Mouse (Mus musculus) lung, postnatal 36 days (tissue): ENCODE results near the gene Fbf1.
A peak's percentile ranks its signal among the peaks of the same experiment; 100 is the strongest.
"Not testable (repeated sequence)": the region's sequence is repeated elsewhere in the genome, so short reads cannot be mapped to it uniquely, and the experiment has no call there.

Experiments
- DNase-seq: peaks from one replicate; pipeline ENCODE4 v3.0.0; 2022; ENCODE audit warnings: mixed read lengths

The Fbf1 gene

GRCm38 (mm10) chr11:116106963-116107776 is 60.8 kb downstream of the Fbf1 start:
- no peak for DNase-seq

GRCm38 (mm10) chr11:116106154-116106962 is 61.6 kb downstream of the Fbf1 start:
- DNase-seq, result no peak

- no peak for DNase-seq
These were observed 62.9 kb downstream of the Fbf1 start for GRCm38 (mm10) chr11:116105065-116105464.

GRCm38 (mm10) chr11:116104006-116104646 is 63.8 kb downstream of the Fbf1 start:
- peak; percentile 81 for DNase-seq

GRCm38 (mm10) chr11:116103572-116103971 is 64.4 kb downstream of the Fbf1 start:
- DNase-seq, result no peak

- DNase-seq, result no peak
These were observed 65.5 kb downstream of the Fbf1 start for GRCm38 (mm10) chr11:116102472-116102871.

GRCm38 (mm10) chr11:116101931-116102381 is 66.0 kb downstream of the Fbf1 start:
- DNase-seq, result peak; percentile 65

GRCm38 (mm10) chr11:116100839-116101238 is 67.1 kb downstream of the Fbf1 start:
- DNase-seq, result no peak

GRCm38 (mm10) chr11:116100385-116100784 is 67.6 kb downstream of the Fbf1 start:
- peak; percentile 88 for DNase-seq

GRCm38 (mm10) chr11:116099462-116099861 is 68.5 kb downstream of the Fbf1 start:
- no peak for DNase-seq

GRCm38 (mm10) chr11:116098711-116099460 is 69.1 kb downstream of the Fbf1 start:
- no peak for DNase-seq

- DNase-seq, result peak; percentile 45
These were observed 71.5 kb downstream of the Fbf1 start for GRCm38 (mm10) chr11:116096213-116097108.

GRCm38 (mm10) chr11:116095573-116095972 is 72.4 kb downstream of the Fbf1 start:
- peak; percentile 83 for DNase-seq

GRCm38 (mm10) chr11:116093771-116094565 is 74.0 kb downstream of the Fbf1 start:
- peak; percentile 49 for DNase-seq

GRCm38 (mm10) chr11:116092959-116093358 is 75.0 kb downstream of the Fbf1 start:
- not testable (repeated sequence) for DNase-seq
